Mouse (Mus musculus) kidney, adult 2 months (tissue): Measurements from ENCODE around the gene Trrap.

Experiments used
- CTCF ChIP-seq: fragments of 200-500 bp; conservative IDR thresholded peaks from 2 replicates; pipeline ENCODE4 v1.5.1; 2011; ENCODE audit warnings: low read depth, mild to moderate bottlenecking, control low read depth, low read length, moderate library complexity, mixed read lengths; ENCODE audit not compliant: insufficient read depth, insufficient read length
- POLR2A ChIP-seq: fragments of 200-500 bp; IDR thresholded peaks from one replicate; pipeline ENCODE4 v1.6.1; 2011; ENCODE audit warnings: low read depth, low read length, control low read depth

DNA sequence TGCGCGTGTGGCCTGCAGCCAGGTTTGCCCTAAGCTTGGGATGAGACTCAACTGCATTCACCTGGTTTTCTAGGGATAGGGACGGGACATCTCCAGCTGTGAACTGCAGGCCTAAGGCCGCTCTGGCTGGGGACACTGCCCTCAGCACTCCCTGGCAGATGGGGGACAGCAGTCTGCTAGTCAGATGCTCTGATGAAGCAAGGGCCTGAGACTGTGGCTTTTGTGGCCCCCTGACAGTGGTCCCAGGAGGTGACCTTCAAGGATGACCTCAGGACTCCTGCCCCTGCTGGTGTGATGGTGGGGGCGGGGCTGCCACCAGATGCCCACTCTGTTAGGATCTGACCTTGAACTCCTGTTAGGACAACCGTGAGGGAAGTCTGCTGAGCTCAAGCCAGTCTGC lies 107.7 kb downstream of the Trrap start:
- TF ChIP-seq CTCF (no peak), POLR2A (no peak)
